Mouse (Mus musculus) ES-Bruce4 (cell line): ENCODE measurements at regions not wholly inside any gene's neighbourhood (a gene's known extent, or its start where the extent isn't known, plus 50 kb on each side); places are given as distances from the start of the nearest gene placed in this dataset.
"Not testable (repeated sequence)": the region's sequence is repeated elsewhere in the genome, so short reads cannot be mapped to it uniquely, and the experiment has no call there.

Experiments used
- H3K27ac ChIP-seq: 2 replicates; pipeline ENCODE4 v1.5.1; 2012; ENCODE audit warnings: low read length, inconsistent platforms; ENCODE audit not compliant: insufficient read depth
- H3K27me3 ChIP-seq: 2 replicates; pipeline ENCODE4 v1.6.1; 2012; ENCODE audit warnings: mild to moderate bottlenecking, low read length, inconsistent platforms; ENCODE audit not compliant: control insufficient read depth, poor library complexity, insufficient read depth, severe bottlenecking
- H3K36me3 ChIP-seq: 2 replicates; pipeline ENCODE4 v1.6.1; 2012; ENCODE audit warnings: inconsistent platforms, mild to moderate bottlenecking, low read length, moderate library complexity; ENCODE audit not compliant: control insufficient read depth, poor library complexity, insufficient read depth, severe bottlenecking
- H3K4me1 ChIP-seq: one replicate; pipeline ENCODE4 v1.8.1; 2011; ENCODE audit warnings: low read length; ENCODE audit not compliant: control insufficient read depth, insufficient read depth
- H3K4me3 ChIP-seq: 2 replicates; pipeline ENCODE4 v1.5.1; 2011; ENCODE audit warnings: low read depth, mild to moderate bottlenecking, low read length
- H3K9ac ChIP-seq: 2 replicates; pipeline ENCODE4 v1.6.1; 2012; ENCODE audit warnings: low read depth, mild to moderate bottlenecking, inconsistent platforms; ENCODE audit not compliant: poor library complexity, severe bottlenecking
- H3K9me3 ChIP-seq: replicated peaks from 2 replicates; pipeline ENCODE4 v1.6.1; 2012; ENCODE audit warnings: mild to moderate bottlenecking, low read length, inconsistent platforms; ENCODE audit not compliant: control insufficient read depth, poor library complexity, insufficient read depth, severe bottlenecking
- CTCF ChIP-seq: IDR thresholded peaks from one replicate; pipeline ENCODE4 v1.8.1; 2011; ENCODE audit warnings: low read depth, low read length
- EP300 ChIP-seq: IDR thresholded peaks from 2 replicates; pipeline ENCODE4 v1.6.1; 2011; ENCODE audit warnings: low read depth, low read length; ENCODE audit not compliant: insufficient read depth
- POLR2A ChIP-seq: IDR thresholded peaks from one replicate; pipeline ENCODE4 v1.8.1; 2011; ENCODE audit warnings: low read length; ENCODE audit not compliant: insufficient read depth

GRCm38 (mm10) chr11:71285193-71285592, 54.7 kb upstream of the Nlrp1b start:
- TF ChIP-seq CTCF (no peak), POLR2A (no peak), EP300 (no peak)
- no peak overlapping the region for H3K4me3 ChIP-seq
- H3K36me3 ChIP-seq = no peaks in the 10 kb centered on the region
- no peaks in the 10 kb centered on the region for H3K4me1 ChIP-seq
- no peak overlapping the region for H3K27ac ChIP-seq
- no peak overlapping the region for H3K9ac ChIP-seq
- H3K27me3 ChIP-seq = no peaks in the 10 kb centered on the region
- no peaks in the 10 kb centered on the region for H3K9me3 ChIP-seq

DNA sequence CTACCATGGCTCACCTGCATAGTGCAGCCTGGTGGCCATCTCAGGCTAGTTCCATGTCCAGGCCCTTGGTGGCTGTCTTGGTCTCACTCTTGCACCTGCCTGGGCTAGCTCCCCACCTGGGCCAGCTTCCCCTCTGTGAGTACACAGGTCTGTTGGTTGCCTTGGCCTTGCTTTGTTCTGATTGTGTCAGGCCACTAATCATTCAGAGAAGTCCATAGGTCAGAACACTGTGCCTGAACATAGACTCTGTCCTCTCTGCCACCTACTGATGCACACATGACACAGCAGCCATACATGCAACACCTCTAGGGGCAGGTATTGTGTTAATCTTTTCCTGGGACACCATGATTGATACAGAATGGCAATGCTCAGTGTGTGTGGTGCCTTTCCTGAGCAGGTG, 57.7 kb upstream of the Nlrp1b start:
- not testable (repeated sequence) for H3K27me3 ChIP-seq, H3K27ac ChIP-seq, H3K4me1 ChIP-seq, H3K9me3 ChIP-seq, H3K4me3 ChIP-seq, H3K36me3 ChIP-seq, H3K9ac ChIP-seq

DNA sequence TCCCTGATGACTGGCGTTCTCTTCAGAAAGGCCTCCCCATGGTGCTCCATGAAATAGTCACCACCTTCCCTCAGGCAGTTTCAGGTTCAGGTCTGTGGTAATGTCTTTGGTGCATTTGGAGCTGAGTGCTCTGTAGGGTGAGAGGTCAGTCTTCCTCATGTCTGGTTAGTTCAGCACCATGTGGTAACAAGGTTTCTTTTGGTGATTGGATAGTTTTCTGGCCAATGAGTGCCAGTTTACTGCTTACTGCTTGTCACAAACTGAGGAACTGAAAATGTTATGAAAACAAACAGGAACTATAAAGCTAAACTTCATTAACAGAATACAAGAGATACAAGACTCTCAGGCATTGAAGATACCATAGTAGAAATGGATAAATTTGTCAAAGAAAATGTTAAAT, 59.0 kb upstream of the Nlrp1b start:
- Histone ChIP-seq H3K9me3 (no peaks in the 10 kb centered on the region), H3K27me3 (no peaks in the 10 kb centered on the region), H3K4me1 (no peaks in the 10 kb centered on the region), H3K36me3 (no peaks in the 10 kb centered on the region), H3K27ac (no peak overlapping the region), H3K9ac (no peak overlapping the region), H3K4me3 (no peak overlapping the region)
- TF ChIP-seq CTCF = no peak
- no peak for TF ChIP-seq EP300
- no peak for TF ChIP-seq POLR2A

DNA sequence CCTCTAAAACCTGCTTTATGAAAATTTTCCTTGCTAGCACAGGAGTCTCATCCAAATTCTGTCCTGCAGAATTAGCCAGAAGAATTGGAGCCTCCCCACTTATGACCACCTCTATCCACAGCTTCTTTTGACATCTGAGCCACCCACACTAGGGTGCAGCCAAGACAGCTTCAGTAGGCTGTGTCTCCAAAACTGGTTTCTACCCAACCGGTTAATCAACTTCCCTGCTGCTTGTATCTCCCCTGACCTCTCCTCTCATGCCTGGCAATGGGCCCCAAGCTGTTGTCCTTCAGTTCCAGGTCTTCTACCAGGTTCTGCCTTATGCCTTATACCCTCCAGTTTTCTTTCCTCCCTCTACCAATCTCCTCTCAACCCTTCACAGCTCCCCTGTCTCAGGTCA, 68.9 kb upstream of the Nlrp1b start:
- H3K4me1 ChIP-seq = no peaks in the 10 kb centered on the region
- TF ChIP-seq POLR2A (no peak), CTCF (no peak), EP300 (no peak)
- no peaks in the 10 kb centered on the region for H3K36me3 ChIP-seq
- no peak overlapping the region for H3K9ac ChIP-seq
- no peaks in the 10 kb centered on the region; the same call in 1 of the 2 replicates for H3K9me3 ChIP-seq
- H3K4me3 ChIP-seq = no peak overlapping the region
- no peaks in the 10 kb centered on the region for H3K27me3 ChIP-seq
- no peak overlapping the region for H3K27ac ChIP-seq

DNA sequence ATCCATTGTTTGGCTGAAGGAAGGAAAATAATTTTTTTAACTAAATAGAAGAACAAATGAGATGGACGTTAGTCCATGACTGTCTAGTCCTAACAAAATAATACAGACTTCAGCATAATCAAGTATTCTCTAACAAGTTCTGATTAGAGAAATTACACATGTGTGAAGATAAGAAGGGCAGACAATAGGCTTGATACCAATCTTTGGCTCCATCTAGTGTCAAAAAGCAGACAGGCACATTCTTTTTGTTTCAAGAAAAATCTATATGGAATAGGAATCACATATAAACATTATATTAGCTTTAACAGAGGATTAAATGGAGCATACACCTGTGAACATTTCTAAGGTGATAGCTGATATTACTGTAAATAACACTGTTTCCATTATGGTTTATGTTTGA, 92.9 kb upstream of the Nlrp1b start:
- TF ChIP-seq CTCF (no peak), POLR2A (no peak), EP300 (no peak)
- no peaks in the 10 kb centered on the region for H3K36me3 ChIP-seq
- no peak overlapping the region for H3K27ac ChIP-seq
- H3K9me3 ChIP-seq = no peaks in the 10 kb centered on the region
- H3K4me1 ChIP-seq = no peaks in the 10 kb centered on the region
- H3K9ac ChIP-seq = no peak overlapping the region
- no peaks in the 10 kb centered on the region for H3K27me3 ChIP-seq
- H3K4me3 ChIP-seq = no peak overlapping the region

- Histone ChIP-seq H3K9ac (no peak overlapping the region), H3K27ac (no peak overlapping the region), H3K4me1 (no peaks in the 10 kb centered on the region), H3K27me3 (no peaks in the 10 kb centered on the region), H3K4me3 (no peak overlapping the region), H3K9me3 (no peaks in the 10 kb centered on the region), H3K36me3 (no peaks in the 10 kb centered on the region)
- TF ChIP-seq CTCF (no peak), POLR2A (no peak), EP300 (no peak)
These were observed 106.9 kb upstream of the Nlrp1b start for GRCm38 (mm10) chr11:71337428-71337827.

DNA sequence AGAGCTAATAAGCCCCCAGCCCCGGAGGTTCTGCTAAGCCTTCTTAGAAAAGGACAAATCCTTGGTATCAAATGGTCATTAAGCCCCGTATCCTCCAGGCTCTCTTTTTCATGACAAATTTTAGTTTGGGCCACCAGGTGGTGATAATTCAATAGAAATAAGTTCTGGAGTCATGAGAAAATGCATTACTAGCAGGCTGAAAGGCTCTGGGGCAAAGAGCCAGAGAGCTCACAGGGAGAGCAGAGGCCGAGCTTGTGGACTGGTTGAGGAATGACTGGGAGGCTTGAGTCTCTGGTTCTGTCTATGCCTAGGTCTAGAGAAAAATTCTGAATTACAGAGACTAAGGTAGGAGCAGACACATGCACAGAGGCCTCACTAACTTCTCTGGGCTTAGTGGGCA, 115.5 kb upstream of the Nlrp1b start:
- H3K9ac ChIP-seq = no peak overlapping the region
- no peaks in the 10 kb centered on the region for H3K9me3 ChIP-seq
- no peaks in the 10 kb centered on the region for H3K36me3 ChIP-seq
- H3K27ac ChIP-seq = no peak overlapping the region
- no peaks in the 10 kb centered on the region; the same call in 1 of the 2 replicates for H3K27me3 ChIP-seq
- no peak for TF ChIP-seq EP300
- TF ChIP-seq POLR2A = no peak
- no peak for TF ChIP-seq CTCF
- H3K4me1 ChIP-seq = no peaks in the 10 kb centered on the region
- no peak overlapping the region for H3K4me3 ChIP-seq
